Mouse (Mus musculus): ENCODE data around the gene Vmn1r24.
"Not testable (repeated sequence)": the region's sequence is repeated elsewhere in the genome, so short reads cannot be mapped to it uniquely, and the experiment has no call there.

Gene Vmn1r24

GRCm38 (mm10) chr6:57961403-57961802 is at the start of gene Vmn1r24:
Gene Vmn1r24, minus strand, starts transcription at chr6:57961503.
- not testable (repeated sequence) for DNase-seq

GRCm38 (mm10) chr6:57980710-57981109 is 19.4 kb upstream of the Vmn1r24 start, which contains the start of gene Vmn1r25:
Gene Vmn1r25, minus strand, starts transcription at chr6:57980810.
- DNase-seq, result no peak

DNA sequence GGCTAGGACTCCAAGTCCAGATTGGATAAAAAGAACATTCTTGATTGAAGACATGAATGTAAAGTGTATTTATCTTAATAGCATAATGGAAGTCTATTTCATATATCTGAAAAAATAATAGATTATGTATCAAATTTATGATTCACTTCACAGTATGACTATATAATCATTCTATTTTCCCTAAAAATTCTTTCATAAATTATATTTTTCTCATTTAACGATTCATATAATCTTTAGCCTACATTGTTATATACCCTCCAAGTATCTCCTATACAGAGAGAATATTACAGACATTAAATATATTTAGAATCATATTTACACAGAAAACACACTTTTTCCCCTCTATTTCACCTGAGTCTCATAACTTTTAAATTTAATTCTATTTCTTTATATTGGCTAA is 34.6 kb downstream of the Vmn1r24 start, which contains the start of gene Vmn1r23:
Gene Vmn1r23 (minus strand): TSS at position 101 of the 400 bp plus-strand sequence.
- DNase-seq, result no peak

DNA sequence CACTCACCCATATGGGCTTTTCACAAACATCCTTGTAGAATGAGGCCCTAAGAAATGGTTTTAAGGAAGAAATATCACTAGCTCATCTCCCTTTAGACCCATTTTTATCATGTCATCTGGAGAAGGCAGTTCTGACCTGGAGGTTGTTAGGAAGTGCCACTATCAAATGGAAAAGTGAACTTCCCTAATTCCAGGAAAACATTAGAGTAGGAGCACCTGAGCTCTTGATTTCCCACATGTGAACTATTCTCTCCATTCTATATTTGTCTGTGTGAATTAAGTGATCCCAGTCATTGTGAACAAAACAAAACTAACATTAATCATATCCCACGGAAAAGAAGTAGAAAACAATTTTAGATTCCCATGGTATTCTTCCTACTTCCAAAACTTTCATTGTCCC is 53.4 kb downstream of the Vmn1r24 start, which contains the start of gene Vmn1r22:
Gene Vmn1r22 (minus strand): TSS at position 101 of the 400 bp plus-strand sequence.
- no peak for DNase-seq
